Mouse (Mus musculus) heart, postnatal 25 days (tissue): ENCODE measurements at regions not wholly inside any gene's neighbourhood (a gene's known extent, or its start where the extent isn't known, plus 50 kb on each side); places are given as distances from the start of the nearest gene placed in this dataset.
A peak's percentile ranks its signal among the peaks of the same experiment; 100 is the strongest.

Source experiments
- DNase-seq: peaks from one replicate; pipeline ENCODE4 v3.0.0; 2022; ENCODE audit warnings: low spot score
- intact Hi-C: fragments of 180-260 bp; cut with DNase I; formaldehyde crosslinking; loops from one replicate; pipeline ENCODE4 v1.15.1; 2025

DNA sequence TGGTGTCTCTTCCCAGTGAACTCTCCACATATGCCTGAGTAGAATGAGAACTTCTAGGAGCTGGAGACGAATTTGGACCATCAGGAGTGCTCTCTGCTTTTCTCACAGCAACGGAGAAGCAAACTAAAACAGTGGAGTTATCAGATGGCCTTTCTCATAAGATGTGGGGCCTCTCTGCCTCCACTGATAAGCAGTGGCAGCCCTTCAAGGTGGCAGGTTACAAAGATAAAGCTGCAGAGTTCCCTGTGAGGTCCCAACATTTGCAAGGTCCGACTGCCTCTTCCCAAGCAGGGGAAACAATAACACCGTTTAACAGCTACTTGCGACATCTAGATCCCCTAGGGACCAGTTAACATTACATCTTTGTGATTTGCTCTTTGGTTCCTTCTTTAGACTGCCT is 71.5 kb upstream of the Smyd2 start:
- intact Hi-C loops, result no loop called here
- no peak for DNase-seq

DNA sequence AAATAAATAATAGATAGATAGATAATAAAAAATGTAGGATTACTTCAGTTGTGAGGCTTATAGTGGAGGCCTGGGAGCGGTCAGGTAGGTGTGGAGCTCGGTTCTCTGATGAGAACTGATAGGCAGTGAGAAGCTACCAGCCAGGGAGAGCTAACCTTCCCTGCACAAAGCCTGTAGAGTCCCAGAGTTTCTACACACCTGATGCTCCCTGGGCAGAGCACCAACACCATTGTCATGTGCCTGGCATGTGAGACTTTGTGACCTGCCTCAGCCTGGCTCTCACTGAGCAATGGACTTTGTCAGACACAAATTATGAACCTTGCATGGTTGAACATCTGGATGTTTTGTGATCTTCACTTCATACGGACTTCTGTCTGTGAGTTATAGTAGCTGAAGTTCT is 71.1 kb upstream of the Smyd2 start:
- intact Hi-C loops, result no loop called here
- no peak for DNase-seq

DNA sequence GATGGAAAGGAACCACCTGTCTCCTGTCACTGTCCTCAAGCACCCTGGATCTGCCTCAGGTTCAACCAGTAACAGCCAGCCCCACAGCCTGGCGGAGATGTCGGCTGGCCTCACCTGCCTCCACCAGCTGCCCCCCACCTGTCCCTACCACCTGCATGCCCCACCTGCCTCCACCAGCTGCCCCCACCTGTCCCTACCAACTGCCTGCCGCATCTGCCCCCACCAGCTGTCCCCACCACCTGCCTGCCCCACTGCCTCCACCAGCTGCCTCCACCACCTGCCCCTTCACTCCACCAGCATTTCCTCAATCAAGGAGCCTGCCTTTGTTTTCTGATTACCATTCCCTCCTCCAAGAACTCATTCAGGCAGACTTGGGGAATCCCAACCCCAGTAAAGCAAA is 68.9 kb upstream of the Smyd2 start:
- intact Hi-C loops, result no loop called here
- DNase-seq, result no peak

DNA sequence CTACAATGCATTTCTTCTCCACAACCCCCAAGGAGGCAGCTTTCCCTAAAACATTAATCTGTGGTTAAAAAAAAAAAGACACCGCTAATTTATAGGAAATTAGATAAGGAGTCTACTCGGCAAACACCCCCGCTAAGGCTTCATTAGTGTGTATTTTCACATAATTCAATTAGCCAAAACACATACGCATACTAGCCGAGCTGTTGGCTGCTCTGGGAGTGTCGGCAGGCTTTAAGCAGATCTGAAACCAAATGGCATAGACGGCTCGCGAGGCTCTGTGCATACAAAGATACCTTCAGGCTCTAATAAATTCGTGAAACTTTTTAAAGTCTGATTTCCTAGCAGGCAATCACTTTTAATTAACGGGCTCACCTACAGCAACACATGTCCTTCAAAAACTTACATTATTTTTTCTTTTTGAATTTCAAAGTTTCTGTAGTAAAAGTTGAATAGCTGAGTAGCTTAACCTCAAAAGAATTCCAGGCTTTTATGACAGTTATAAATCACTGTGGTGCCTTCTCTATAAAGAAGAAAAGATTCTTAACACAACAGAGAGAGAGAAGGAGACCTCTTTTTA is 68.0 kb upstream of the Smyd2 start:
- intact Hi-C loops, result no loop called here

DNA sequence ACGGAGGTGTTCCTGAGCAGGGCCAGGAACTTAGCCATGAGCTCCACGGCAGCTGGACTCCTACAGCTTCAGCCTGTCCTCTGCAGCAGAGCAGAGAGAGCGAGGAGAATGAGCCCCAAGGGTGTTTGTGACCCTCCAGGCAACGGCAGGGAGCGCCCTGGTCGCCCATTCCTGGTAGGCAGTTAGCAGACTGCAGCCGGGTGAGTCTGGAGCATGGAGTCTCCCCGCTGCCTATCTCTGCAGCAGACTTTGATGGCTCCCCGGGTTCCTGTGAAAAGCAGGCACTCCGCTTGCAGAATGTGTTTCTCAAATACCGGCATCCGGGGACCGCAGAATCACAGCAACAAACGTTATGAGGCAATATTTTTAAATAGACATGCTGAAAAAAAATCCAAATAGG is 67.2 kb upstream of the Smyd2 start:
- no peak for DNase-seq
- intact Hi-C loops, result no loop called here

More for the DNA sequence above, 68.0 kb upstream of the Smyd2 start:
- no peak for DNase-seq

DNA sequence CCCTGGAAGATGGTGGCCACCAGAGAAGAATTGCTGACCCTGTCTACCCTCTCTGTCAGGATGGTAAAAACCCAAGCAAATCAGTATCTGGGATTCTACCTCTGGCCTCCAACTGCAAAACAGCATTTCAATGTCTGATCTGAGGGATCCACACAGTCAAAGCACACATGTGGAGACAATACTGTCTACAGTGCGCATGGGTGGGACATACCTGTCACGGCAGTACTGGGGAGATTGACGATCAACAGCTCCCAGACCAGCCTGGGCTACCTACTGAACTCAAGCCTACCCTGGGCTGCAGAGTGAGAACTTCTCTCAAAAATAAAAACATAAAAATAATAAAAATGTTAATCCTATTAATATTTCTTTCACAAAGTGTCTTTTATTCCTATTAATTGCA is 66.7 kb upstream of the Smyd2 start:
- DNase-seq, result no peak
- intact Hi-C loops, result no loop called here

DNA sequence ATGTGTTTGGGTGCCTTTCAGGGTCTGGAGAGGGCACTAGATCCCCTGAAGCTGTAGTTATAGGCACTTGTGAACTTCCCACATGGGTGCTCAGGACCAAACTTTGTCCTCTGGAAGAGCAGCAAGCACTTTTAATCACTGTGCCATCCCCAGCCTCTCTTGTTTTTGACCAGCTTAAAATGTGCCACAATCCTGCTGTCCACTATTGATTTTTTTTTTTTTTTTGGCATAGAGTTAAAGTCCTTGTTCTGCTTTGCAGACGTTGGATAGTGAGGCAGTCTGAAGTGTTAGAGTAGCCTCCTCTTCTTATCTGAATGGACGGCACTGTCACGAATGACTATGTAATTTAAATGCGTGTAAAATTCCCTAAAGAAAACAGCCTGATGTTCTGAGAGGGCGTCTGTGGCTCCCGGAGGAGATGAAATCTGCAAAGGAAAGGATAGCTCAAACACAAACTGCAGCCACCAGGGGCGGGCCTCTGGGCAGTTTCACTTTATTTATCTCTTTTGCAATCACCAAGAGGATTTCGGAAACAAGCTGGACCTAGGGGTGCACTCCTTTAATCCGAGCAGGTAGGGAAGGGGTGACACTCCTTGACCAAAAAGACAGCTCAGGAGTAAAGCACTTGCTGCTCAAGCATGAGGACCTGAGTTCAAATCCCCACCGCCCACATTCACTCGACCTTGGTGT is 63.5 kb upstream of the Smyd2 start:
- intact Hi-C loops, result no loop called here

DNA sequence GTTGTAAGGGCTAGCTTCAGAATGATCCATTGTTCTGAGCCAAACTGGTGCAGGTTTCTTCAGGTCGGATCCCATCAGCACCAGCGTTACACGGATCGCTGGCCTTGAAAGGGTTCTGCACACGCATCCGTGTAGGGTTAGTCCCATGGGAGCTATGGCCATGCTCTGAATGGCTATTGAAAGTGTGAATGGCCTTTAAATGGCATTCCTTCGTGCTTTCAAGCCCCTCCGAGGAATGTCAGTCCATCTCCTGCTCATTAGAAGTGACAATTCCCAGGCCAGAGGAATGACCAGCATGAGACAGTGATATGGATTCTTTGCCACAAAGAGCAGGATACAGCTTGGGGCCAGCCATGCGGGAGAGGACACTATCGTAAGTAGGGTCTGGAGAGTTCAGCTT is 56.1 kb upstream of the Smyd2 start:
- no peak for DNase-seq
- intact Hi-C loops, result no loop called here

More for the DNA sequence above, 63.5 kb upstream of the Smyd2 start:
- no peak for DNase-seq

DNA sequence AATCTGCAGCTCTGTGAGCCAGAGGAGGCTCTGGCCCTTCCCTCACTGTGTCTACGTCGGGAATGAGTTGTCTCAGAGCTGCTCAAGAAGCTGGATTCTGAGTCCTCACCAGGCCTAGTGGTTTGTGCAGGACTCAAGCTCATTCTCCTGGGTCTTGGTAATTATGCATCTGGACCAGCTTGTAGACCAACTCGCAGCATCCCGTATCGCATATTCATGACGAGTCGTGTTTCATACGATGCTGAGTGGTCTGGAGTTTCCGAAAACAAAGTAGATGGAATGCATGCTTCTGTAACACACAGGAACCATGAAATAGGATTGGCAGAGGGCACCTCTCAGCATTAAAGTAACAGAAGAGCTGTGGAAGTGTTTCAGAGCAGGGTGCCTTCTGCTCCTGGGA is 53.5 kb upstream of the Smyd2 start:
- DNase-seq, result no peak
- intact Hi-C loops, result no loop called here

DNA sequence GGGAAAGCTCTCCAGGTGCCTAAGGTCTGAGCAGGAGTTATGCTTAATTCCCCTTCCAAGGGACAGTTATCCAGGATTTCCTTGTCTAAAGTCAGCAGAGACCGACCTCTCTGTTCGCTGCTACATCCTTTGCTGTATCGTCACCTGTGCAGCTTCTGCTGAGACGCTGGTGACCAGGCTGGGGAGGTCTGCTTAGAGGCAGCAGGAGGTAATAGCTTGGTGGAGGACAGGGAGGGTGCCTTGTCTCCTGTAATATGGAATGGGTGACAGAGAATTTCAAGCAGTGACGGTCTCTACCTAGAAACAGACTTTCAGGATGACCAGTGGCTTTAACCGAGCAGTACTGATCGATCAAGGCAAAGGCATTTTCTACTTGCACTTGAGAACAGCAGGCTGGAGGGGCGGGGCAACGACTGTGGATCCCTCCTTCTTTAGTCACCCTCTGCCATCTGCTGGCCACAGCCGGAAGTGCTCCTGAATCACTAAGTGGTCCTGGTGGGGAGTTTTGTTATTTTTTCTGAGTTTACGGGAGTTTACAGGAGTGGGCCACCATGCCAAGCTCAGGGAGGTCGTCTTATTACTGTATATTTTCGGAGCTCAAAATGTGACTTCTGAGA is 50.7 kb upstream of the Smyd2 start:
- intact Hi-C loops, result loop anchor here (1.0 to 5.0 kb wide), 4 partner anchors 44 to 296 kb away; no protein-coding TSS in a partner anchor
- DNase-seq, result peak; percentile 39
